Mouse (Mus musculus) heart, embryonic 10.5 days (tissue): Measurements from ENCODE around the gene Taf5. TPM values are rescaled to one million over a fixed set of nuclear protein-coding genes. Genes with fewer than 3 reads are reported as not detected.
A peak's percentile ranks its signal among the peaks of the same experiment; 100 is the strongest.

Experiments used
- DNase-seq: peaks from one replicate; pipeline ENCODE4 v3.0.0-alpha.2; 2017; ENCODE audit warnings: low spot score
- H3K27ac ChIP-seq: fragments of 300-500 bp; sonication (generic); 2 replicates; pipeline ENCODE4 v1.5.1; 2016; ENCODE audit warnings: mild to moderate bottlenecking
- H3K27me3 ChIP-seq: fragments of 300-500 bp; sonication (generic); 2 replicates; pipeline ENCODE4 v1.6.1; 2016; ENCODE audit warnings: mild to moderate bottlenecking; ENCODE audit not compliant: poor library complexity, insufficient read depth, severe bottlenecking
- H3K36me3 ChIP-seq: fragments of 300-500 bp; sonication (generic); 2 replicates; pipeline ENCODE4 v1.6.1; 2016; ENCODE audit warnings: mild to moderate bottlenecking, moderate library complexity
- H3K4me1 ChIP-seq: fragments of 300-500 bp; sonication (generic); 2 replicates; pipeline ENCODE4 v1.6.1; 2016; ENCODE audit warnings: mild to moderate bottlenecking
- H3K4me3 ChIP-seq: fragments of 300-500 bp; sonication (generic); 2 replicates; pipeline ENCODE4 v1.5.1; 2016; ENCODE audit warnings: mild to moderate bottlenecking, moderate library complexity
- H3K9me3 ChIP-seq: fragments of 300-500 bp; sonication (generic); 2 replicates; pipeline ENCODE4 v1.6.1; 2016; ENCODE audit warnings: mild to moderate bottlenecking, moderate library complexity
- WGBS: fragments of 180-500 bp; shearing (Covaris S2); methylation state at CpG from one replicate; pipeline ENCODE4 v1.1.7; 2016; 5-methylcytosine and 5-hydroxymethylcytosine counted together
- polyA plus RNA-seq: library from polyadenylated mRNA; unstranded; fragments of >200 nt; fragmentation: Nextera tagmentation; extraction: Ambion mirVana; gene quantifications from 2 replicates; pipeline ENCODE4 v1.2.1, GENCODE M21; 2016

The Taf5 gene
- polyA plus RNA-seq, 1 experiment from 2014 or later: 7.3 TPM

- H3K9me3 ChIP-seq: no peaks in the 10 kb centered on the region
- H3K4me1 ChIP-seq: peaks cover 21% of the 10 kb centered on the region; the same call in 1 of the 2 replicates
- peak overlapping the region; percentile 97 for H3K27ac ChIP-seq
- peaks cover 52% of the 10 kb centered on the region for H3K36me3 ChIP-seq
- no peak for DNase-seq
- H3K4me3 ChIP-seq: peak overlapping the region; percentile 96
- WGBS: 1% methylated on average over 36 of the region's 36 CpGs
- H3K27me3 ChIP-seq: no peaks in the 10 kb centered on the region
Measured at GRCm38 (mm10) chr19:47089718-47090525, 22.4 kb downstream of the Taf5 start.

- Histone ChIP-seq H3K27ac (peak within 1 kb of the TSS; percentile 97), H3K27me3 (no peaks in the 10 kb centered on the region), H3K9me3 (no peaks in the 10 kb centered on the region), H3K4me3 (peak within 1 kb of the TSS; percentile 96), H3K36me3 (peaks cover 52% of the 10 kb centered on the region), H3K4me1 (peaks cover 21% of the 10 kb centered on the region; the same call in 1 of the 2 replicates)
- DNase-seq: peak; percentile 98
- under 1% methylated on average over 56 of the region's 56 CpGs for WGBS
Measured at GRCm38 (mm10) chr19:47090550-47091156, 23.1 kb downstream of the Taf5 start, which contains the start of the genes Usmg5 and Pdcd11. TSS of gene Usmg5 (minus strand) at chr19:47090647. TSS of gene Pdcd11 (plus strand) at chr19:47090768.

GRCm38 (mm10) chr19:47101080-47101479 lies 33.5 kb downstream of the Taf5 start:
- Histone ChIP-seq H3K9me3 (no peaks in the 10 kb centered on the region), H3K36me3 (peaks cover 100% of the 10 kb centered on the region)
- DNase-seq: no peak

GRCm38 (mm10) chr19:47104641-47105271 lies 37.2 kb downstream of the Taf5 start:
- no peak overlapping the region for H3K4me3 ChIP-seq
- WGBS: 88% methylated on average over 9 of the region's 9 CpGs
- no peak overlapping the region for H3K27ac ChIP-seq
- H3K4me1 ChIP-seq: no peaks in the 10 kb centered on the region
- no peak for DNase-seq
- peaks cover 100% of the 10 kb centered on the region for H3K36me3 ChIP-seq
- no peaks in the 10 kb centered on the region for H3K27me3 ChIP-seq
- no peaks in the 10 kb centered on the region for H3K9me3 ChIP-seq

More at GRCm38 (mm10) chr19:47101080-47101479, 33.5 kb downstream of the Taf5 start:
- Histone ChIP-seq H3K4me1 (no peaks in the 10 kb centered on the region), H3K27ac (no peak overlapping the region), H3K4me3 (no peak overlapping the region), H3K27me3 (no peaks in the 10 kb centered on the region)
- WGBS: 75% methylated on average over 5 of the region's 5 CpGs

- Histone ChIP-seq H3K9me3 (no peaks in the 10 kb centered on the region), H3K27me3 (no peaks in the 10 kb centered on the region), H3K4me3 (no peak overlapping the region), H3K36me3 (peaks cover 82% of the 10 kb centered on the region), H3K27ac (no peak overlapping the region), H3K4me1 (no peaks in the 10 kb centered on the region)
- 84% methylated on average over 2 of the region's 2 CpGs for WGBS
- no peak for DNase-seq
Measured at GRCm38 (mm10) chr19:47118634-47119033, 51.1 kb downstream of the Taf5 start.

- peaks cover 6% of the 10 kb centered on the region; the same call in 1 of the 2 replicates for H3K4me1 ChIP-seq
- WGBS: 44% methylated on average over 4 of the region's 4 CpGs
- peaks cover 82% of the 10 kb centered on the region for H3K36me3 ChIP-seq
Measured at GRCm38 (mm10) chr19:47121054-47121453, 53.5 kb downstream of the Taf5 start.

GRCm38 (mm10) chr19:47122802-47123201 lies 55.3 kb downstream of the Taf5 start:
- Histone ChIP-seq H3K36me3 (peaks cover 82% of the 10 kb centered on the region), H3K27me3 (no peaks in the 10 kb centered on the region), H3K4me3 (no peak overlapping the region), H3K4me1 (peaks cover 6% of the 10 kb centered on the region; the same call in 1 of the 2 replicates), H3K9me3 (no peaks in the 10 kb centered on the region), H3K27ac (no peak overlapping the region)
- DNase-seq: no peak
- WGBS: 21% methylated on average over 2 of the region's 2 CpGs

More at GRCm38 (mm10) chr19:47121054-47121453, 53.5 kb downstream of the Taf5 start:
- no peaks in the 10 kb centered on the region for H3K9me3 ChIP-seq
- no peak for DNase-seq
- no peaks in the 10 kb centered on the region for H3K27me3 ChIP-seq
- H3K4me3 ChIP-seq: no peak overlapping the region
- H3K27ac ChIP-seq: no peak overlapping the region

GRCm38 (mm10) chr19:47128164-47128563 lies 60.6 kb downstream of the Taf5 start:
- peaks cover 6% of the 10 kb centered on the region; the same call in 1 of the 2 replicates for H3K4me1 ChIP-seq
- 92% methylated on average over 10 of the region's 10 CpGs for WGBS
- H3K36me3 ChIP-seq: peaks cover 95% of the 10 kb centered on the region
- H3K27me3 ChIP-seq: no peaks in the 10 kb centered on the region
- no peak overlapping the region for H3K27ac ChIP-seq
- DNase-seq: no peak
- H3K9me3 ChIP-seq: no peaks in the 10 kb centered on the region
- no peak overlapping the region for H3K4me3 ChIP-seq

- peaks cover 99% of the 10 kb centered on the region for H3K36me3 ChIP-seq
- 90% methylated on average over 11 of the region's 11 CpGs for WGBS
- H3K4me3 ChIP-seq: no peak overlapping the region
Measured at GRCm38 (mm10) chr19:47128835-47129234, 61.3 kb downstream of the Taf5 start.

GRCm38 (mm10) chr19:47130551-47131125 lies 63.1 kb downstream of the Taf5 start:
- WGBS: 90% methylated on average over 15 of the region's 15 CpGs
- 0 out of 2 replicates have a peak, but pooled peaks cover 4% of the 10 kb centered on the region for H3K4me1 ChIP-seq
- DNase-seq: no peak
- H3K9me3 ChIP-seq: no peaks in the 10 kb centered on the region
- H3K27me3 ChIP-seq: no peaks in the 10 kb centered on the region
- no peak overlapping the region for H3K27ac ChIP-seq
- H3K4me3 ChIP-seq: no peak overlapping the region
- peaks cover 96% of the 10 kb centered on the region for H3K36me3 ChIP-seq

More at GRCm38 (mm10) chr19:47128835-47129234, 61.3 kb downstream of the Taf5 start:
- no peaks in the 10 kb centered on the region for H3K9me3 ChIP-seq
- no peak overlapping the region for H3K27ac ChIP-seq
- no peak for DNase-seq
- no peaks in the 10 kb centered on the region for H3K27me3 ChIP-seq
- H3K4me1 ChIP-seq: peaks cover 4% of the 10 kb centered on the region; the same call in 1 of the 2 replicates
